Mouse (Mus musculus): ENCODE data around the gene Tmem211. TPM values are rescaled to one million over a fixed set of nuclear protein-coding genes. Genes with fewer than 3 reads are reported as not detected.

Tmem211 gene
- polyA plus RNA-seq, 1 experiment from 2014 or later = not detected

- Histone ChIP-seq H3K4me2 (no peak overlapping the region), H3K9ac (replicated peaks) (no peak overlapping the region), H3K27ac (replicated peaks) (no peak overlapping the region), H3K36me3 (no peaks in the 10 kb centered on the region), H3K27me3 (replicated peaks) (no peaks in the 10 kb centered on the region), H3K9me3 (replicated peaks) (no peaks in the 10 kb centered on the region), H3K4me3 (replicated peaks) (no peak overlapping the region), H3K4me1 (peaks cover 19% of the 10 kb centered on the region)
- WGBS = 68% methylated on average over 11 of the region's 11 CpGs
- no peak for ATAC-seq (ENCODE audit: low FRiP score)
Measured at GRCm38 (mm10) chr5:113214455-113214854, 12.3 kb upstream of the Tmem211 start.

- no peak for ATAC-seq (ENCODE audit: low FRiP score)
- Histone ChIP-seq H3K36me3 (no peaks in the 10 kb centered on the region), H3K27ac (replicated peaks) (no peak overlapping the region), H3K9ac (replicated peaks) (no peak overlapping the region), H3K9me3 (replicated peaks) (no peaks in the 10 kb centered on the region), H3K27me3 (replicated peaks) (no peaks in the 10 kb centered on the region), H3K4me2 (no peak overlapping the region), H3K4me3 (replicated peaks) (no peak overlapping the region), H3K4me1 (peaks cover 22% of the 10 kb centered on the region)
- WGBS = 87% methylated on average over 9 of the region's 9 CpGs
Measured at GRCm38 (mm10) chr5:113215610-113216011, 11.1 kb upstream of the Tmem211 start.

GRCm38 (mm10) chr5:113216328-113216960 lies 10.3 kb upstream of the Tmem211 start:
- Histone ChIP-seq H3K9ac (replicated peaks) (no peak overlapping the region), H3K36me3 (no peaks in the 10 kb centered on the region), H3K4me2 (no peak overlapping the region), H3K27me3 (replicated peaks) (no peaks in the 10 kb centered on the region), H3K27ac (replicated peaks) (no peak overlapping the region), H3K4me3 (replicated peaks) (no peak overlapping the region), H3K4me1 (peaks cover 25% of the 10 kb centered on the region), H3K9me3 (replicated peaks) (no peaks in the 10 kb centered on the region)
- ATAC-seq (ENCODE audit: low FRiP score) = no peak
- 69% methylated on average over 14 of the region's 14 CpGs for WGBS

- H3K27me3 ChIP-seq (replicated peaks) = no peaks in the 10 kb centered on the region
- no peaks in the 10 kb centered on the region for H3K36me3 ChIP-seq
- no peak overlapping the region for H3K4me3 ChIP-seq (replicated peaks)
- no peak overlapping the region for H3K9ac ChIP-seq (replicated peaks)
- H3K4me2 ChIP-seq = no peak overlapping the region
- H3K9me3 ChIP-seq (replicated peaks) = no peaks in the 10 kb centered on the region
- ATAC-seq (ENCODE audit: low FRiP score) = no peak
- H3K4me1 ChIP-seq = peaks cover 25% of the 10 kb centered on the region
- 54% methylated on average over 12 of the region's 12 CpGs for WGBS
- no peak overlapping the region for H3K27ac ChIP-seq (replicated peaks)
Measured at GRCm38 (mm10) chr5:113217076-113217475, 9.6 kb upstream of the Tmem211 start.

- Histone ChIP-seq H3K36me3 (no peaks in the 10 kb centered on the region), H3K4me3 (replicated peaks) (no peak overlapping the region), H3K27me3 (replicated peaks) (no peaks in the 10 kb centered on the region), H3K9me3 (replicated peaks) (no peaks in the 10 kb centered on the region), H3K9ac (replicated peaks) (no peak overlapping the region), H3K4me1 (peaks cover 25% of the 10 kb centered on the region), H3K27ac (replicated peaks) (no peak overlapping the region), H3K4me2 (no peak overlapping the region)
- 84% methylated on average over 17 of the region's 17 CpGs for whole genome bisulfite sequencing
- no peak for ATAC-seq (ENCODE audit: low FRiP score)
Measured at GRCm38 (mm10) chr5:113218617-113219235, 8.0 kb upstream of the Tmem211 start.

- Histone ChIP-seq H3K9ac (replicated peaks) (no peak overlapping the region), H3K4me1 (peaks cover 25% of the 10 kb centered on the region), H3K27me3 (replicated peaks) (no peaks in the 10 kb centered on the region), H3K9me3 (replicated peaks) (no peaks in the 10 kb centered on the region), H3K4me2 (no peak overlapping the region), H3K36me3 (no peaks in the 10 kb centered on the region), H3K27ac (replicated peaks) (no peak overlapping the region), H3K4me3 (replicated peaks) (no peak overlapping the region)
- WGBS = 80% methylated on average over 6 of the region's 6 CpGs
- ATAC-seq (ENCODE audit: low FRiP score) = no peak
Measured at GRCm38 (mm10) chr5:113219450-113219849, 7.3 kb upstream of the Tmem211 start.

- Histone ChIP-seq H3K9me3 (replicated peaks) (no peaks in the 10 kb centered on the region), H3K9ac (replicated peaks) (no peak overlapping the region), H3K27me3 (replicated peaks) (no peaks in the 10 kb centered on the region), H3K27ac (replicated peaks) (no peak overlapping the region), H3K4me3 (replicated peaks) (no peak overlapping the region; the same call in 1 of the 2 replicates), H3K4me1 (peaks cover 25% of the 10 kb centered on the region), H3K4me2 (peak overlapping the region; percentile 93), H3K36me3 (no peaks in the 10 kb centered on the region)
- 68% methylated on average over 7 of the region's 7 CpGs for WGBS
- 0 out of 2 replicates have a peak, but pooled peaks have one; percentile 3 for ATAC-seq (ENCODE audit: low FRiP score)
Measured at GRCm38 (mm10) chr5:113219876-113220275, 6.8 kb upstream of the Tmem211 start.

GRCm38 (mm10) chr5:113220383-113221146 lies 6.1 kb upstream of the Tmem211 start:
- peak; percentile 48 for ATAC-seq (ENCODE audit: low FRiP score)
- H3K9ac ChIP-seq (replicated peaks) = peak overlapping the region; percentile 54
- H3K36me3 ChIP-seq = no peaks in the 10 kb centered on the region
- no peaks in the 10 kb centered on the region for H3K27me3 ChIP-seq (replicated peaks)
- 2% methylated on average over 64 of the region's 64 CpGs for WGBS
- H3K4me1 ChIP-seq = peaks cover 30% of the 10 kb centered on the region
- H3K27ac ChIP-seq (replicated peaks) = peak overlapping the region; percentile 54; the same call in 1 of the 2 replicates
- H3K9me3 ChIP-seq (replicated peaks) = no peaks in the 10 kb centered on the region
- peak overlapping the region; percentile 59 for H3K4me3 ChIP-seq (replicated peaks)
- H3K4me2 ChIP-seq = peak overlapping the region; percentile 93

GRCm38 (mm10) chr5:113221147-113221865 lies 5.4 kb upstream of the Tmem211 start, which contains the start of gene 2900026A02Rik:
Gene 2900026A02Rik (minus strand): TSS chr5:113221236.
- no peaks in the 10 kb centered on the region for H3K27me3 ChIP-seq (replicated peaks)
- peaks cover 36% of the 10 kb centered on the region for H3K4me1 ChIP-seq
- peak within 1 kb of the TSS; percentile 93 for H3K4me2 ChIP-seq
- peak; percentile 38 for ATAC-seq (ENCODE audit: low FRiP score)
- peak within 1 kb of the TSS; percentile 54 for H3K9ac ChIP-seq (replicated peaks)
- peak within 1 kb of the TSS; percentile 59 for H3K4me3 ChIP-seq (replicated peaks)
- peak within 1 kb of the TSS; percentile 54; the same call in 1 of the 2 replicates for H3K27ac ChIP-seq (replicated peaks)
- WGBS = 9% methylated on average over 55 of the region's 62 CpGs
- no peaks in the 10 kb centered on the region for H3K9me3 ChIP-seq (replicated peaks)
- H3K36me3 ChIP-seq = no peaks in the 10 kb centered on the region

- Histone ChIP-seq H3K4me2 (no peak overlapping the region), H3K36me3 (no peaks in the 10 kb centered on the region), H3K27me3 (replicated peaks) (no peaks in the 10 kb centered on the region), H3K9me3 (replicated peaks) (no peaks in the 10 kb centered on the region), H3K9ac (replicated peaks) (no peak overlapping the region), H3K4me3 (replicated peaks) (no peak overlapping the region), H3K27ac (replicated peaks) (no peak overlapping the region), H3K4me1 (peaks cover 33% of the 10 kb centered on the region)
- no peak for ATAC-seq (ENCODE audit: low FRiP score)
- WGBS = 56% methylated on average over 4 of the region's 4 CpGs
Measured at GRCm38 (mm10) chr5:113223888-113224287, 2.8 kb upstream of the Tmem211 start.

- Histone ChIP-seq H3K9me3 (replicated peaks) (no peaks in the 10 kb centered on the region), H3K4me3 (replicated peaks) (0 out of 2 replicates have a peak overlapping the region, but pooled peaks have one; percentile 27), H3K27ac (replicated peaks) (0 out of 2 replicates have a peak overlapping the region, but pooled peaks have one; percentile 64), H3K36me3 (no peaks in the 10 kb centered on the region), H3K4me1 (peaks cover 26% of the 10 kb centered on the region), H3K4me2 (peak overlapping the region; percentile 57), H3K9ac (replicated peaks) (no peak overlapping the region), H3K27me3 (replicated peaks) (no peaks in the 10 kb centered on the region)
- WGBS = 8% methylated on average over 10 of the region's 10 CpGs
- ATAC-seq (ENCODE audit: low FRiP score) = no peak
Measured at GRCm38 (mm10) chr5:113225271-113225670, 1.4 kb upstream of the Tmem211 start.
